ENCODE assay signal across 15 mouse cellular contexts in the genomic region with DNA sequence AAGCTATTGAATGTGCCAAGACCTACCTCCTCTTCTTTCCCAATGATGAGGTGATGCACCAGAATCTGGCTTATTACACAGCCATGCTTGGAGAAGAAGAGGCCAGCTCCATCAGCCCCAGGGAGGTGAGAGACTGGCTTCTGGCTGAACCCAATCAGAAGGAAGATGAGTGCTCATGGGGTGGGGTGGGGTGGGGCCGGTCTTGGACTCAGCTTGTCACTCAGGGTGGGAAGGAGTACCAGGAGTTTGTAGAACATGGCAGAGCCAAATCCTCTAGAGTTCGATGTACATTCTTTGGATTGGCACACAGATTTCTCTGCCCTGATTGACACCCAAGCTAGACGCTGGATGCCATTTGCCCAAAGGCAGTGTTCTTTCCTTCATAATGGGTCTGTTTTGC. TPM values are rescaled to one million over a fixed set of nuclear protein-coding genes. Genes with fewer than 3 reads are reported as not detected.
DNase-seq lines count a peak whose midpoint lies in the region; ATAC-seq and TF ChIP-seq lines count a peak whose summit lies in the region.
"Had no signal": no experiment of that assay in that cellular context is flagged by ENCODE, and none has a peak within 500 bp of the region (broad histone marks: within the 10 kb centered on the region; RNA-seq: fewer than 3 reads in every experiment).

No protein-coding gene starts in this region.

- H3K4me2 ChIP-seq in forebrain, embryonic 15.5 days (replicated peaks), result no peak overlapping the region
- no peak overlapping the region for H3K4me2 ChIP-seq in forebrain, embryonic 11.5 days (ENCODE audit: low read depth, low read length, severe bottlenecking)
- H3K4me2 ChIP-seq in neural tube, embryonic 15.5 days, result no peak overlapping the region

- H3K9ac ChIP-seq in forebrain, embryonic 15.5 days (replicated peaks), result no peak overlapping the region
- H3K9ac ChIP-seq in forebrain, embryonic 11.5 days (ENCODE audit: low read length), result no peak overlapping the region
- H3K9ac ChIP-seq in neural tube, embryonic 15.5 days (replicated peaks), result no peak overlapping the region
- H3K9ac ChIP-seq: intestine, embryonic 15.5 days had no signal

- no peak for DNase-seq in forebrain, embryonic 11.5 days (ENCODE audit: low spot score)
- no peak for DNase-seq in thymus, postnatal 4 days
- no peak for DNase-seq in right cerebral cortex, postnatal 14 days
- DNase-seq: layer of hippocampus, postnatal 36 days had no signal

- no peaks in the 10 kb centered on the region for H3K9me3 ChIP-seq in forebrain, embryonic 15.5 days
- no peaks in the 10 kb centered on the region for H3K9me3 ChIP-seq in forebrain, embryonic 11.5 days (ENCODE audit: control insufficient read depth, low read length)
- no peaks in the 10 kb centered on the region for H3K9me3 ChIP-seq in megakaryocyte, embryonic 14.5 days
- no peaks in the 10 kb centered on the region for H3K9me3 ChIP-seq in neural tube, embryonic 15.5 days (replicated peaks)
- H3K9me3 ChIP-seq: intestine, embryonic 15.5 days had no signal

- TF ChIP-seq POLR2A in embryonic fibroblast, embryonic 13.5 days (IDR thresholded peaks at IDR 0.05; ENCODE audit: low read depth, low read length), result no peak

- peak; percentile 26; the same call in 1 of the 2 replicates for ATAC-seq in forebrain, embryonic 15.5 days (replicated peaks)
- ATAC-seq in forebrain, embryonic 11.5 days (replicated peaks; ENCODE audit: low FRiP score), result no peak
- no peak for ATAC-seq in megakaryocyte, adult 5-6 weeks (ENCODE audit: poor library complexity, severe bottlenecking)
- no peak for ATAC-seq in neural tube, embryonic 15.5 days (ENCODE audit: low FRiP score)

- H3K4me1 ChIP-seq in forebrain, embryonic 15.5 days, result peaks cover 19% of the 10 kb centered on the region
- peaks cover 1% of the 10 kb centered on the region; the same call in 1 of the 2 replicates for H3K4me1 ChIP-seq in forebrain, embryonic 11.5 days (replicated peaks; ENCODE audit: control insufficient read depth, insufficient read depth, low read length)
- peaks cover 55% of the 10 kb centered on the region for H3K4me1 ChIP-seq in megakaryocyte, embryonic 14.5 days
- 0 out of 2 replicates have a peak, but pooled peaks cover 3% of the 10 kb centered on the region for H3K4me1 ChIP-seq in embryonic fibroblast, embryonic 13.5 days (ENCODE audit: control insufficient read depth, insufficient read depth, low read length)
- peaks cover 16% of the 10 kb centered on the region for H3K4me1 ChIP-seq in neural tube, embryonic 15.5 days

- peak overlapping the region; percentile 28; the same call in 1 of the 2 replicates for H3K27ac ChIP-seq in forebrain, embryonic 15.5 days (replicated peaks)
- no peak overlapping the region for H3K27ac ChIP-seq in forebrain, embryonic 11.5 days (ENCODE audit: low read depth, low read length)
- peak overlapping the region; percentile 82 for H3K27ac ChIP-seq in embryonic fibroblast, embryonic 13.5 days (ENCODE audit: insufficient read depth, low read length)
- H3K27ac ChIP-seq in neural tube, embryonic 15.5 days (replicated peaks), result peak overlapping the region; percentile 14; the same call in 1 of the 2 replicates
- H3K27ac ChIP-seq: intestine, embryonic 15.5 days had no signal

- no peak for TF ChIP-seq CTCF in embryonic fibroblast, embryonic 13.5 days (IDR thresholded peaks at IDR 0.05; ENCODE audit: borderline replicate concordance, insufficient read depth, low read length)

- H3K36me3 ChIP-seq in forebrain, embryonic 15.5 days, result peaks cover 25% of the 10 kb centered on the region
- H3K36me3 ChIP-seq in forebrain, embryonic 11.5 days (ENCODE audit: control insufficient read depth, insufficient read depth, low read length), result no peaks in the 10 kb centered on the region
- H3K36me3 ChIP-seq in megakaryocyte, embryonic 14.5 days (replicated peaks; ENCODE audit: low read length), result peaks cover 72% of the 10 kb centered on the region
- peaks cover 50% of the 10 kb centered on the region for H3K36me3 ChIP-seq in neural tube, embryonic 15.5 days

- H3K27me3 ChIP-seq in forebrain, embryonic 15.5 days, result no peaks in the 10 kb centered on the region
- H3K27me3 ChIP-seq in forebrain, embryonic 11.5 days (ENCODE audit: control insufficient read depth, insufficient read depth, low read length), result no peaks in the 10 kb centered on the region
- no peaks in the 10 kb centered on the region for H3K27me3 ChIP-seq in megakaryocyte, embryonic 14.5 days (replicated peaks)
- H3K27me3 ChIP-seq in neural tube, embryonic 15.5 days (replicated peaks), result no peaks in the 10 kb centered on the region
- H3K27me3 ChIP-seq: intestine, embryonic 15.5 days had no signal

- H3K4me3 ChIP-seq in forebrain, embryonic 15.5 days, result no peak overlapping the region
- no peak overlapping the region for H3K4me3 ChIP-seq in forebrain, embryonic 11.5 days (ENCODE audit: low read depth, low read length)
- peak overlapping the region; percentile 87 for H3K4me3 ChIP-seq in megakaryocyte, embryonic 14.5 days (replicated peaks)
- H3K4me3 ChIP-seq in embryonic fibroblast, embryonic 13.5 days (ENCODE audit: insufficient read depth, low read length), result no peak overlapping the region
- no peak overlapping the region for H3K4me3 ChIP-seq in neural tube, embryonic 15.5 days (replicated peaks)
- H3K4me3 ChIP-seq: intestine, embryonic 15.5 days had no signal

- WGBS in forebrain, embryonic 15.5 days, result 71% methylated on average over 3 of the region's 3 CpGs
- 81% methylated on average over 3 of the region's 3 CpGs for WGBS in forebrain, embryonic 11.5 days
- WGBS in neural tube, embryonic 15.5 days, result 82% methylated on average over 3 of the region's 3 CpGs

RNA-seq across cellular contexts. Expression of a gene that starts 5.9 kb away (rescaled TPM):
- polyA plus RNA-seq in forebrain, embryonic 15.5 days (2015; fragmentation: Nextera tagmentation; extraction: Ambion mirVana), result 8.3 and 9.2 TPM in 2 replicates
- 16.8 and 17.8 TPM in 2 replicates for polyA plus RNA-seq in forebrain, embryonic 11.5 days (2014; fragmentation: Nextera tagmentation; extraction: Ambion mirVana)
- polyA plus RNA-seq in megakaryocyte, embryonic 14.5 days (2012; ENCODE audit: insufficient read depth, low replicate concordance), result 39.1 and 45.5 TPM in 2 replicates
- 0.94 and 1.1 TPM in 2 replicates for total RNA-seq in megakaryocyte, adult 5-6 weeks (2015)
- total RNA-seq in megakaryocyte, adult 5-6 weeks (2017), result 3.3 and 3.5 TPM in 2 replicates
- polyA plus RNA-seq in embryonic fibroblast, embryonic 13.5 days (2011; ENCODE audit: insufficient read length, low read depth, missing spikeins), result 142 and 190 TPM in 2 replicates
- 14.1 and 14.9 TPM in 2 replicates for polyA plus RNA-seq in neural tube, embryonic 15.5 days (2015; fragmentation: Nextera tagmentation; extraction: Ambion mirVana)

RNA-seq across cellular contexts. Expression of a gene that starts 6.1 kb away (rescaled TPM):
- 31.5 and 32.8 TPM in 2 replicates for polyA plus RNA-seq in forebrain, embryonic 15.5 days (2015; fragmentation: Nextera tagmentation; extraction: Ambion mirVana)
- 37.3 and 37.8 TPM in 2 replicates for polyA plus RNA-seq in forebrain, embryonic 11.5 days (2014; fragmentation: Nextera tagmentation; extraction: Ambion mirVana)
- 14.7 and 17.1 TPM in 2 replicates for polyA plus RNA-seq in megakaryocyte, embryonic 14.5 days (2012; ENCODE audit: insufficient read depth, low replicate concordance)
- total RNA-seq in megakaryocyte, adult 5-6 weeks (2015), result 2.1 and 4.5 TPM in 2 replicates
- total RNA-seq in megakaryocyte, adult 5-6 weeks (2017), result 2.9 and 6.6 TPM in 2 replicates
- 17.1 and 17.8 TPM in 2 replicates for polyA plus RNA-seq in embryonic fibroblast, embryonic 13.5 days (2011; ENCODE audit: insufficient read length, low read depth, missing spikeins)
- 26.0 and 29.2 TPM in 2 replicates for polyA plus RNA-seq in neural tube, embryonic 15.5 days (2015; fragmentation: Nextera tagmentation; extraction: Ambion mirVana)

RNA-seq across cellular contexts. Expression of a gene that starts 16.6 kb away (rescaled TPM):
- polyA plus RNA-seq in forebrain, embryonic 15.5 days (2015; fragmentation: Nextera tagmentation; extraction: Ambion mirVana), result 0.70 and 1.0 TPM in 2 replicates
- polyA plus RNA-seq in forebrain, embryonic 11.5 days (2014; fragmentation: Nextera tagmentation; extraction: Ambion mirVana), result 0.21 and 0.31 TPM in 2 replicates
- not detected in 2 replicates for polyA plus RNA-seq in megakaryocyte, embryonic 14.5 days (2012; ENCODE audit: insufficient read depth, low replicate concordance)
- total RNA-seq in megakaryocyte, adult 5-6 weeks (2015), result not detected in 2 replicates
- not detected in 2 replicates for total RNA-seq in megakaryocyte, adult 5-6 weeks (2017)
- polyA plus RNA-seq in embryonic fibroblast, embryonic 13.5 days (2011; ENCODE audit: insufficient read length, low read depth, missing spikeins), result 0.20 and 0.21 TPM in 2 replicates
- polyA plus RNA-seq in neural tube, embryonic 15.5 days (2015; fragmentation: Nextera tagmentation; extraction: Ambion mirVana), result 0.36 and 0.81 TPM in 2 replicates
- total RNA-seq: heart, adult 8-10 months had no signal

RNA-seq across cellular contexts. Expression of a gene that starts 20.6 kb away (rescaled TPM):
- polyA plus RNA-seq in forebrain, embryonic 15.5 days (2015; fragmentation: Nextera tagmentation; extraction: Ambion mirVana), result 0.17 and 0.78 TPM in 2 replicates
- not detected in 2 replicates for polyA plus RNA-seq in forebrain, embryonic 11.5 days (2014; fragmentation: Nextera tagmentation; extraction: Ambion mirVana)
- not detected in 2 replicates for polyA plus RNA-seq in megakaryocyte, embryonic 14.5 days (2012; ENCODE audit: insufficient read depth, low replicate concordance)
- total RNA-seq in megakaryocyte, adult 5-6 weeks (2015), result not detected in 2 replicates
- total RNA-seq in megakaryocyte, adult 5-6 weeks (2017), result not detected in 2 replicates
- polyA plus RNA-seq in embryonic fibroblast, embryonic 13.5 days (2011; ENCODE audit: insufficient read length, low read depth, missing spikeins), result not detected in 2 replicates
- 0.29 and 0.54 TPM in 2 replicates for polyA plus RNA-seq in neural tube, embryonic 15.5 days (2015; fragmentation: Nextera tagmentation; extraction: Ambion mirVana)
- total RNA-seq: ES-E14; heart, adult 8-10 months; heart, postnatal 4 days had no signal
- polyA plus RNA-seq: intestine, embryonic 15.5 days; limb, embryonic 11.5 days; lung, embryonic 16.5 days had no signal

RNA-seq across cellular contexts. Expression of a gene that starts 43.6 kb away (rescaled TPM):
- polyA plus RNA-seq in forebrain, embryonic 15.5 days (2015; fragmentation: Nextera tagmentation; extraction: Ambion mirVana), result 256 and 267 TPM in 2 replicates
- polyA plus RNA-seq in forebrain, embryonic 11.5 days (2014; fragmentation: Nextera tagmentation; extraction: Ambion mirVana), result 146 and 150 TPM in 2 replicates
- 3.9 and 54.3 TPM in 2 replicates for polyA plus RNA-seq in megakaryocyte, embryonic 14.5 days (2012; ENCODE audit: insufficient read depth, low replicate concordance)
- 20.6 and 28.6 TPM in 2 replicates for total RNA-seq in megakaryocyte, adult 5-6 weeks (2015)
- total RNA-seq in megakaryocyte, adult 5-6 weeks (2017), result 19.7 and 42.9 TPM in 2 replicates
- 42.2 and 57.6 TPM in 2 replicates for polyA plus RNA-seq in embryonic fibroblast, embryonic 13.5 days (2011; ENCODE audit: insufficient read length, low read depth, missing spikeins)
- polyA plus RNA-seq in neural tube, embryonic 15.5 days (2015; fragmentation: Nextera tagmentation; extraction: Ambion mirVana), result 198 and 242 TPM in 2 replicates
